Mouse (Mus musculus) stomach, postnatal 0 days (tissue): ENCODE measurements at regions not wholly inside any gene's neighbourhood (a gene's known extent, or its start where the extent isn't known, plus 50 kb on each side); places are given as distances from the start of the nearest gene placed in this dataset.

Experiments used
- CTCF ChIP-seq: IDR thresholded peaks from 2 replicates; pipeline ENCODE4 v1.5.1; 2016; ENCODE audit warnings: antibody characterized with exemption, low read depth, mild to moderate bottlenecking, moderate library complexity
- EP300 ChIP-seq: optimal IDR thresholded peaks from 2 replicates; pipeline ENCODE3; 2016; ENCODE audit warnings: antibody characterized with exemption

DNA sequence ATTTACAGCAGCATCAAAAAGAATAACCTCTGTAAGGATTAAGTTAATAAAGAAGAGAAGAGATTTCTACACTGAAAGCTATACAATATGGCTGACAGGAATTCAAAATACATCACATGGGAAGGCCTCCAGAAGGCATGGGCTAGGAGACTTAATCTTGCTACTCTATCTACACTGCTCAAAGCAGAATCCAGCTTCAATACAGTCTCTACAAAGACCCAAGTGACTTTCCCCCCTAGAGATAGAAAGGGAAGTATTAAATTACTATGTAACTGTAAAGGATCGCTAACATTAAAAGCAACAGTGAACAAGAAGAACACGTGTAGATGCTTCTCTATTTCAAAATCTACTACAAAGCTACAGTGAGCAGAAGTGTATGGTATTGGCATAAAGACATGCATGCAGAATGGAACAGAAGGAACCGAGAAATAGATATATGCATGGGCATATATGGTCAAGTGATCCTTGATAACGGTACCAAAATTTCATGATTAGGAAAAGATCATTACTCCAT, 137.9 kb upstream of the Usp9x start:
- no peak for TF ChIP-seq CTCF
- TF ChIP-seq EP300 = no peak
